Mouse (Mus musculus) bone marrow macrophage, adult 2 months (primary cell): ENCODE results near the gene Gls2. TPM values are rescaled to one million over a fixed set of nuclear protein-coding genes. Genes with fewer than 3 reads are reported as not detected.
"Not testable (repeated sequence)": the region's sequence is repeated elsewhere in the genome, so short reads cannot be mapped to it uniquely, and the experiment has no call there.

Experiments
- H3K27ac ChIP-seq: 2 replicates; pipeline ENCODE4 v1.5.1; 2012; ENCODE audit warnings: low read depth, low read length; ENCODE audit not compliant: insufficient read depth
- H3K4me1 ChIP-seq: 2 replicates; pipeline ENCODE4 v1.6.1; 2012; ENCODE audit warnings: low read length; ENCODE audit not compliant: control insufficient read depth, insufficient read depth
- H3K4me3 ChIP-seq: 2 replicates; pipeline ENCODE4 v1.5.1; 2012; ENCODE audit warnings: mild to moderate bottlenecking, low read length, moderate library complexity; ENCODE audit not compliant: insufficient read depth
- CTCF ChIP-seq: IDR thresholded peaks from 2 replicates; pipeline ENCODE4 v1.5.1; 2012; ENCODE audit warnings: low read depth, mild to moderate bottlenecking, low read length, moderate library complexity
- POLR2A ChIP-seq: IDR thresholded peaks from 2 replicates; pipeline ENCODE4 v1.6.1; 2012; ENCODE audit warnings: mild to moderate bottlenecking, low read depth, low read length, borderline replicate concordance
- polyA plus RNA-seq: library from polyadenylated mRNA; stranded (reverse); fragments of >200 nt; gene quantifications from 2 replicates; pipeline ENCODE4 v1.2.4, GENCODE M21; 2012; ENCODE audit not compliant: missing spikeins, insufficient read depth, insufficient read length

Gls2 gene
- polyA plus RNA-seq, 1 experiment, result not detected

DNA sequence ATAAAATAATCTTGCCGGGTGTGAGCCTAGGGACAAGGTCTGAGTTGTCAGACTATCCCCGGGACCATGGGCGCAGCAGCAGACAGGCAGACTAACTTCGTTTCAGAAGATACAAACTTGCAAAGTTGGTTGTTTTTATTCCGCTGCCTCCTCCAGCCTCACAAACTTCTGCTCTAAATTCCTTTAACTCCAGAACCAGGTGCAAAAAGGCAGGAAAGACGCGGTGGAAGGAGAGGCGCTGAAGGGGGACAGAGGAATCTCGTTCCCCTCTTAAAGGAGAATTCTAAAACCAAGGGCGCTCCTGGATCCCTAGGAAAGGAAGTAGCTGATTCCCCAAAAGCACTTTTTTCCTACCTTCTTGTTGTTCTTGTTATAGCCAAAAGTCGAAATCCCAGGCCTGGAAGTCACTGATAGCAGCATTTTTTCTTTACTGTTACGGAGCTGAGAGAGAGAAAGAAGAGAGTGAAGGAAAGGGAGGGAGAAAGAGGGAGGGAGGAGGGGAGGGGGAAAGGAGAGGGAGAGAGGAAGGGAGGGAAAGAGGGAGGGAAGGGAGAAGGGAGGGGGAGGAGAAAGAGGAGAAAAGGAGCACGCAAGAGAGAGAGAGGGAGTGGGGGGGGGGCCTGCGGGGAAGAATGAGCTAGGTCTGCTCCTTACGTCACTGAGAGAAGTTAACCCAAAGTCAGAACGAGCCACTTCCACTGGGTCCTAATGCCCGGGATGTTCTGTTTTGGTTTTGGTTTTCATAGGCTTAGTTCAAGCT lies 18.1 kb upstream of the Gls2 start:
- Histone ChIP-seq H3K27ac (peak overlapping the region; percentile 34), H3K4me1 (peaks cover 7% of the 10 kb centered on the region), H3K4me3 (peak overlapping the region; percentile 75)
- TF ChIP-seq POLR2A (no peak), CTCF (no peak)

DNA sequence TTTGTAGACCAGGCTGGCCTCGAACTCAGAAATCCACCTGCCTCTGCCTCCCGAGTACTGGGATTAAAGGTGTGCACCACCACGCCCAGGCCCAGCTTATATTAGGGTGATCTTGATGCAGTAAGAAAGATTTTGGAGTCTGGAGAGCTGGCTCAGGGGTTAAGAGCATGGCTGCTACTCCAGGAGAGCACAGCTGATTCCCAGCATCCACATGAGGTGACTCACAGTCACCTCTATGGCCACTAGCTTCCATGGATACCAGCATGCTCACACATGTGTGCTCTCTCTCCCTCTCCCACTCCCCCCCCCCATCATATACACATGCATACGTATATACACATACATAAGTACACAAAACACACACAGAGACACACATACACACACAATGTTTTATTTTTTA lies 16.9 kb upstream of the Gls2 start:
- Histone ChIP-seq H3K4me1 (peaks cover 7% of the 10 kb centered on the region), H3K4me3 (no peak overlapping the region), H3K27ac (no peak overlapping the region)
- TF ChIP-seq POLR2A, result no peak
- TF ChIP-seq CTCF, result no peak

DNA sequence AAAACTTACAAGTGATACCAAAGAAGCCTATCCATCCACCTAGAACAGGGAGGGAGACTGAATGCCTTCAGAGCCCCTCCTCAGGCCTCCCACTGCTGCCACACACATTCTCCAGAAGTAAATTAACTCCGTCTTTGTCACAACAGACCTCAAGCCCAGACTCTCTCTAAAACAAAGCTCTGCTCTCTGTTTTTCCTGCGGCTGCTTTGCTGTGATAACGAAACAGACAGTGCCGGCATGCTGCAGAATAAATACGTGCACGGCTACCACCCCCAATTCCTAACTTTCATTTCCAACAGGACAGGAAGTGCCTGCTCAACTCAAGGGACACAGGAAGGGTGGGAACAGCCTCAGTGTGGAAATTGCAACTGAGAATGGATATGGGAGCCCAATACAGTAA lies 14.3 kb upstream of the Gls2 start, which contains the start of gene Rbms2:
Rbms2 (minus strand) TSS at position 309 of the 400 bp plus-strand sequence.
- TF ChIP-seq POLR2A (no peak), CTCF (no peak)
- Histone ChIP-seq H3K4me1 (no peaks in the 10 kb centered on the region), H3K4me3 (no peak within 1 kb of the TSS), H3K27ac (no peak within 1 kb of the TSS)

DNA sequence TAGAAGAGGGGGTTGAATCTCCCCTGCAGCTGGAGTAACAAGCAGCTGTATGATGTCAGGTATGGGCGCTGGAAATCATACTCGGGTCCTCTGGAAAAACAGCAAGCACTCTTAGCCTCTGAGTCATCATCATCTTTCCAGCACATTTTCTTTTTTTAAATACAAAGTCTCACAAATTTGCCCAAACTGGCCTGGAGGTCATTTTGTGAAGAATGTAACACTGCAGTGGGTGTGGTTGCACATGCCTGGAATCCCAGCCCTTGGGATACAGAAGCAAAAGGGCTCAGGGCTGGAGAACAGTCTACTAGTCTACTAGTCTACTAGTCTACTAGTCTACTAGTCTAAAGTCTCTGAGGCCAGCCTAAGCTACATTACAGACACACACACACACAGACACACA lies 10.0 kb upstream of the Gls2 start:
- TF ChIP-seq POLR2A, result no peak
- TF ChIP-seq CTCF, result no peak
- Histone ChIP-seq H3K27ac (no peak overlapping the region), H3K4me1 (no peaks in the 10 kb centered on the region), H3K4me3 (no peak overlapping the region)

DNA sequence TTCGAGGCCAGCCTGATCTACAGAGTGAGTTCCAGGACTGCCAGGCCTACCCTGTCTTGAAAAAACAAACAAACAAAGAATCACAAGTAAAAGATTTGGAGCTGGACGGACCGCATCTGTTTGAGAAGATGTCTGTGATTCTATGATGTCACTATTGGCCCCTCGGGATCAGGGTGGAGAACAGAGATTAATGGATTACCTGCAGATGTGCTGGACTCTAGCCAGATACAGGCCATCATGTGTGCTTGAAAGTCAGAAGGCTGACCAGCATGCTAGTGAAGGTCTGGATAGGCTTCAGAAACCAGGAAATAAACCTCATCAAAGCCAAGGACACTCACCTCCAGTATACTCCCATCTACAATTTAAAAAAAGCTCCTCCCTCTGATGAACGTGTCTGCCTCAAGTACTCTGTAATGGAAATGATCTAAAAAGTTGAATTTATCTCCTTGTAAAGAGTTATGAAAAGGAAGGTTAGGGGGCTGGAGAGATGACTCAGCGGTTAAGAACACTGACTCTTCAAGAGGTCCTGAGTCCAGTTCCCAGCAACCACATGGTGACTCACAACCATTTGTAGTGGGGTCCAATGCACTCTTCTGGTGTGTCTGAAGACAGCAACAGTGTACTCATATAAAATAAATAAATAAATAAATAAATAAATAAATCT lies 8.8 kb upstream of the Gls2 start:
- TF ChIP-seq CTCF (no peak), POLR2A (no peak)
- Histone ChIP-seq H3K27ac (no peak overlapping the region), H3K4me1 (no peaks in the 10 kb centered on the region), H3K4me3 (no peak overlapping the region)

DNA sequence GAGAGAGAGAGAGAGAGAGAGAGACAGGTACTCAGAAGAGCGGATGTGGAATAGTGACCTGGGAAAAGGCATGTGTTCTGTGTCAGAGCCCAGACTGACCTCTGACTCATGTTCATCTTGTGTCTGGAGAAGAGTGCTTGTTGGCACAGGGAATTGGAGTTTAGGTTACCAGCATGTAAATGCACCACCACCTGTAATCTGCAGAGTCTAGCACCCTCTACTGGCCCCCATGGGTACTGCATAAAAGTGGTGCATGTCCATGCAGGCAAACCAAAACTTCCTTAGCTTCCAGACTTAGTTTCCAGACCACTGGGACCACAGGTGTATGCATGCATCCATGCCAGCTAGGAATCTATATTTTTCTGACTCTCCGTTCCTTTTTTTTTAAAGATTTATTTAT lies 8.3 kb upstream of the Gls2 start:
- TF ChIP-seq CTCF (peak; percentile 71), POLR2A (no peak)
- no peak overlapping the region for H3K4me3 ChIP-seq
- no peaks in the 10 kb centered on the region for H3K4me1 ChIP-seq
- H3K27ac ChIP-seq, result no peak overlapping the region

DNA sequence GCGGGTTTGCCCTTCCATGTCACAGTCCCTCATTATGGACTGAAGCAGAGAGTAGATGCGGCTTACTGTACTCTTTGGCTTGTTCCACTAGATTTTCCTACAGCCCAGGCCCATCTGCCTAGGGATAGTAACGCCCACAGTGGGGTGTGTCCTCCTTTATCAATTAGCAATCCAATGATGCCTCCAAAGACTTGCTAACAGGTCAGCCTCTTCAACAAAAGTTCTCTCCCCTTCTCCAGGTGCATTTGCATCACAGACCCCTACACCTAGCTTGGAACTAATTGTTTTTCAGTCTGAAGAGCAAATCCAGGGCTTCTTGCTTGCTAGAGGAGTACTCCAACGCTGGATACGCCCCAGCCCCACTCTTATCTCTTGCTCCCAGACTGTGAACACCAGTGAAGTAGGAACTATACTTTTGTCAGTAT lies 7.1 kb upstream of the Gls2 start:
- TF ChIP-seq POLR2A, result no peak
- no peak for TF ChIP-seq CTCF
- Histone ChIP-seq H3K27ac (no peak overlapping the region), H3K4me3 (no peak overlapping the region), H3K4me1 (no peaks in the 10 kb centered on the region)

DNA sequence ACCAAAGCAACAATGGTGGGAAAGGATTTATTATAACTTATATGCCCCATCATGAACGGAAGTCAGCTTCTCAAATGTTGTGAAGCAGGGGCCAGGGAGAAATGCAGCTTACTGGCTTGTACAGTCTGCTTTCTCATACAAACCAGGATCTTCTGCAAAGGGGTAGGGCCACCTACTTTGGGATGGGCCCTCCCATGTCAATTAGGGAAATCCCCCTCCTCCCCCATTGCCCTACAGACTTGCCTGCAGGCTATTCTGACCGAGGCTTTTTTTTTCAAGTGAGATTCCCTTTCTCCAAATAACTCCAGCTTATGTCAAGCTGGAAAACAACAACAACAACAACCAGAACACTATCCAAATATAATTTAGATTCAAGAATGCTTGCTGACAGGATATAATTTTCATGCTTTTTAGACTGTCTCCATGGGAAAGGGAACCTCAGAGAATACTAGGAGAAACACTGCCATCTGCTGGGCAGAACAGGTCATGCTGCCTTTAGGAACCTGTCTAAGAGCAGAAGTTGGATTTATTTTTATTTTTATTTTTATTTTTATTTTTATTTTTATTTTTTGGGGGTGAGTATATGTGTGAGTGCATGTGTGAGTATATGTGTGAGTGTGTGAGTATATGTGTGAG lies 5.9 kb upstream of the Gls2 start:
- H3K27ac ChIP-seq, result no peak overlapping the region
- H3K4me3 ChIP-seq, result no peak overlapping the region
- TF ChIP-seq CTCF (no peak), POLR2A (no peak)
- H3K4me1 ChIP-seq, result no peaks in the 10 kb centered on the region

DNA sequence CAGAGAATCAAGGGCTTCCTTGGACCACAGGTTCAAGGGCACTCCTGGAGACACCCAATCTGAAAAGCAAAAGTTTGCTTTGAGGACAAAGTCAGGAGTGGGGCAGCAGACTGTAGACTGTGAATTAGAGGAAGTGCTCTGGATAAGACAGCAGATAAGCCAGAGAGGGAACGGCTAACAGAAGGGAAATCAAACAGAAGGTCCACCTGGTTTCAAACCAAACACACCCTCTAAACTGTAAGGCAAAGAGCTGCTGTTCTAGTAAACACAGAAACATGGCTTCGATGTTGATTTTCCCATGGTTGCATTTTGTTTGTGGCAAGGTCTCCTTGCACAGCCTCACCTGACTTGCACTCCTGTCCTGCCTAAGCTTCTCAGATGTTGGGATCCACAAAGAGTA lies 2.8 kb upstream of the Gls2 start:
- Histone ChIP-seq H3K4me1 (no peaks in the 10 kb centered on the region), H3K4me3 (no peak overlapping the region), H3K27ac (no peak overlapping the region)
- TF ChIP-seq POLR2A, result no peak
- TF ChIP-seq CTCF, result no peak

DNA sequence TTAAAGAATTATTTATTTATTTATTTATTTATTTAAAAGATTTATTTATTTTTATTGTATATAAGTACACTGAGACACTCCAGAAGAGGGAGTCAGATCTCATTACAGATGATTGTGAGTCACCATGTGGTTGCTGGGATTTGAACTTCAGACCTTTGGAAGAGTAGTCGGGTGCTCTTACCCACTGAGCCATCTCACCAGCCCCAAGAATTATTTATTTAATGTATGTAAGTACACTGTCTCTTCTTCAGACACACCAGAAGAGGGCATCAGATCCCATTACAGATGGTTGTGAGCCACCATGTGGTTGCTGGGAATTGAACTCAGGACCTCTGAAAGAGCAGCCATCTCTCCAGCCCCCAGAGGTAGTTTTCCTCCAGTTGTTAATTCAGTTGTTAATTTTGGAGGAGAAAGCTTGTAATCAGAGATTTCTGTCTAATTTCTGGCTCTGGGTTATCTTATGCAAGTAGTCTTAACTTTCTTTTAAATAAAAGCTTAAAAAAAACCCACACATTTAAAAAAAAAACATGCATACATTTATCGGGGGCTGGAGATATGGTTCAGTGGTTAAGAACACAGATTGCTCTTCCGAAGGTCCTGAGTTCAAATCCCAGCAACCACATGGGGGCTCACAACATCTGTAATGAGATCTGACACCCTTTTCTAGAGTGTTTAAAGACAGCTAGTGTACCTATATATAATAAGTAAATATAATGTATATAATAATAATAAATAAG lies 2.1 kb upstream of the Gls2 start:
- not testable (repeated sequence) for H3K27ac ChIP-seq, H3K4me1 ChIP-seq, H3K4me3 ChIP-seq
